Mouse (Mus musculus): ENCODE results near the gene Olfr1331. TPM values are rescaled to one million over a fixed set of nuclear protein-coding genes. Genes with fewer than 3 reads are reported as not detected.
"Not testable (repeated sequence)": the region's sequence is repeated elsewhere in the genome, so short reads cannot be mapped to it uniquely, and the experiment has no call there.

The Olfr1331 gene
- polyA plus RNA-seq (2014; fragmentation: Nextera tagmentation; extraction: Ambion mirVana), result not detected in 2 replicates

- H3K27ac ChIP-seq (replicated peaks; ENCODE audit: low read depth, low read length), result no peak within 1 kb of the TSS
- DNase-seq (no peak), ATAC-seq (ENCODE audit: low FRiP score, low TSS enrichment) (no peak)
- no peaks in the 10 kb centered on the region for H3K36me3 ChIP-seq (ENCODE audit: control insufficient read depth, insufficient read depth, low read length)
- WGBS, result 97% methylated on average over 1 of the region's 1 CpGs
- no peak within 1 kb of the TSS for H3K4me3 ChIP-seq (replicated peaks; ENCODE audit: low read depth, low read length)
- H3K9ac ChIP-seq (replicated peaks; ENCODE audit: low read length), result no peak within 1 kb of the TSS
- H3K9me3 ChIP-seq (ENCODE audit: control insufficient read depth, low read length), result no peaks in the 10 kb centered on the region
- H3K4me1 ChIP-seq (ENCODE audit: control insufficient read depth, insufficient read depth, low read length), result no peaks in the 10 kb centered on the region
- H3K4me2 ChIP-seq (ENCODE audit: low read length), result no peak within 1 kb of the TSS
- no peaks in the 10 kb centered on the region for H3K27me3 ChIP-seq (ENCODE audit: control insufficient read depth, insufficient read depth, low read length)
These were observed at the start of gene Olfr1331 for GRCm38 (mm10) chr4:118864349-118864748. Olfr1331 (plus strand) TSS chr4:118864649.

GRCm38 (mm10) chr4:118818921-118819320 lies 45.5 kb upstream of the Olfr1331 start:
- H3K9me3 ChIP-seq (ENCODE audit: control insufficient read depth, low read length), result no peaks in the 10 kb centered on the region
- no peak overlapping the region for H3K27ac ChIP-seq (replicated peaks; ENCODE audit: low read depth, low read length)
- H3K4me3 ChIP-seq (replicated peaks; ENCODE audit: low read depth, low read length), result no peak overlapping the region
- WGBS, result 88% methylated on average over 1 of the region's 1 CpGs
- no peak overlapping the region for H3K9ac ChIP-seq (replicated peaks; ENCODE audit: low read length)
- H3K4me2 ChIP-seq (ENCODE audit: low read length), result no peak overlapping the region
- no peaks in the 10 kb centered on the region for H3K27me3 ChIP-seq (ENCODE audit: control insufficient read depth, insufficient read depth, low read length)
- no peaks in the 10 kb centered on the region for H3K4me1 ChIP-seq (ENCODE audit: control insufficient read depth, insufficient read depth, low read length)
- no peak for DNase-seq
- H3K36me3 ChIP-seq (ENCODE audit: control insufficient read depth, insufficient read depth, low read length), result no peaks in the 10 kb centered on the region
- no peak for ATAC-seq (ENCODE audit: low FRiP score, low TSS enrichment)

GRCm38 (mm10) chr4:118836179-118836578 lies 28.3 kb upstream of the Olfr1331 start, which contains the start of gene Olfr1333:
Olfr1333 (minus strand) TSS chr4:118836279.
- H3K4me2 ChIP-seq (ENCODE audit: low read length), result no peak within 1 kb of the TSS
- WGBS, result 100% methylated on average over 1 of the region's 1 CpGs
- no peaks in the 10 kb centered on the region for H3K36me3 ChIP-seq (ENCODE audit: control insufficient read depth, insufficient read depth, low read length)
- no peak within 1 kb of the TSS for H3K4me3 ChIP-seq (replicated peaks; ENCODE audit: low read depth, low read length)
- DNase-seq (no peak), ATAC-seq (ENCODE audit: low FRiP score, low TSS enrichment) (no peak)
- H3K9me3 ChIP-seq (ENCODE audit: control insufficient read depth, low read length), result no peaks in the 10 kb centered on the region
- no peaks in the 10 kb centered on the region for H3K4me1 ChIP-seq (ENCODE audit: control insufficient read depth, insufficient read depth, low read length)
- H3K9ac ChIP-seq (replicated peaks; ENCODE audit: low read length), result no peak within 1 kb of the TSS
- no peaks in the 10 kb centered on the region for H3K27me3 ChIP-seq (ENCODE audit: control insufficient read depth, insufficient read depth, low read length)
- no peak within 1 kb of the TSS for H3K27ac ChIP-seq (replicated peaks; ENCODE audit: low read depth, low read length)

DNA sequence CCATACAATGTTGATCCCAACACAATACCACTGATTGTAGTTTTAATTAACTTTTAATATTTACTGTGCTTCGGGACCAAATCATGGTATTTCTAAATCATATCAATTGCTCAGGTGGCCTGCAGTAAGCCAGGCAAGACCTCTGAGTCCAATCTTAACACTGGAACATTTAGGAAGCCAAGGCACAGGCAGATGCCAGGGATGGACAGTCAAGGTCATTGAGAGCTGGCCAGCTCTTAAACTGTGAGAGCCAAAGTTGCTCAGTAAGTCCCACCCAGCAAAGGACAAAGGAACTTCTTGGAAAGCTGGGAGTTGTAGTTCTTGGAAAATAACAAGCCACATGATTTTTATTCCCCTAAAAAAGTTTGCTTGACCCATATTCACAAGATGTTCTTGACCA lies 2.7 kb upstream of the Olfr1331 start:
- H3K9me3 ChIP-seq (ENCODE audit: control insufficient read depth, low read length), result no peaks in the 10 kb centered on the region
- DNase-seq (no peak), ATAC-seq (ENCODE audit: low FRiP score, low TSS enrichment) (no peak)
- no peak overlapping the region for H3K9ac ChIP-seq (replicated peaks; ENCODE audit: low read length)
- WGBS, result 85% methylated on average over 1 of the region's 1 CpGs
- H3K36me3 ChIP-seq (ENCODE audit: control insufficient read depth, insufficient read depth, low read length), result no peaks in the 10 kb centered on the region
- no peak overlapping the region for H3K4me2 ChIP-seq (ENCODE audit: low read length)
- H3K4me1 ChIP-seq (ENCODE audit: control insufficient read depth, insufficient read depth, low read length), result no peaks in the 10 kb centered on the region
- no peak overlapping the region for H3K27ac ChIP-seq (replicated peaks; ENCODE audit: low read depth, low read length)
- no peak overlapping the region for H3K4me3 ChIP-seq (replicated peaks; ENCODE audit: low read depth, low read length)
- no peaks in the 10 kb centered on the region for H3K27me3 ChIP-seq (ENCODE audit: control insufficient read depth, insufficient read depth, low read length)

DNA sequence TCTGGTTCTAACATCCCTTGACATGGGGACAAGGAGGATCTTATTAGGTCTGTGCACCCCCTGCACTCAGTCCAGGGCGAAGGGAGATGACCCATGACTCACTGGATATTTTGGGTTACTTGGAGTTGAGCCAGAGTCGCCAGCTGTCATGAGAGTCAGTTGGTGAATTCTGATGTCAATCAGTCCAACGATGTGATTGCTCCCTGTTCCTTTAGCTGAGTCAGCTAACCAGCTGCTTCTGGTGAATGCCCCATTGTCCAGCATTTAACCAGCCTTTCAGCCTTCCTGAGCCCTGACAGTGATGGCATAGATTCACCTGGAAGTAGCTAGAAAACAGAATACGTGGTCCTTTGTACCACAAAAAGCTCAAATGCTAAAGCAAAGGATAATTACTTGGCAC lies 1.7 kb upstream of the Olfr1331 start:
- Histone ChIP-seq H3K9ac (replicated peaks; ENCODE audit: low read length) (no peak overlapping the region), H3K36me3 (ENCODE audit: control insufficient read depth, insufficient read depth, low read length) (no peaks in the 10 kb centered on the region), H3K4me1 (ENCODE audit: control insufficient read depth, insufficient read depth, low read length) (no peaks in the 10 kb centered on the region), H3K9me3 (ENCODE audit: control insufficient read depth, low read length) (no peaks in the 10 kb centered on the region), H3K27me3 (ENCODE audit: control insufficient read depth, insufficient read depth, low read length) (no peaks in the 10 kb centered on the region), H3K4me2 (ENCODE audit: low read length) (no peak overlapping the region), H3K27ac (replicated peaks; ENCODE audit: low read depth, low read length) (no peak overlapping the region), H3K4me3 (replicated peaks; ENCODE audit: low read depth, low read length) (no peak overlapping the region)
- WGBS, result 46% methylated on average over 4 of the region's 4 CpGs
- DNase-seq (peak; percentile 2), ATAC-seq (ENCODE audit: low FRiP score, low TSS enrichment) (no peak)

DNA sequence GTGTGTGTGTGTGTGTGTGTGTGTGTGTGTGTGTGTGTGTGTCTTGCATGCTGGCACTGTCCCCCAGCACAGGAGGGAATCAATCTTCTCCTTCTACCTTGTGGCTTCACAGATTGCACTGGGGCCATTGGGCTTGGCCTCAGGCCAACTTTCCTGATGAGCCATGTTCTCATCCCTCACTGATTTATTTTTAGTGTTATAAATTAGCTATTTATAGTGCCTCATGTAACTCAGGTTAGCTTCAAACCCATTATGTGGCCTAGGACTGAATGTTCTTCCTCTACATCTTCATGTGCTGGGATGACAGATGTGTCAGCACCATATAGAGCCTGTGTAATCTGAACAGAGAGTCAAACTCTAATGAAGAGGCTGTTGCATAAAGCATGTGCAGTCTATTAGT lies 3.1 kb downstream of the Olfr1331 start:
- H3K4me3 ChIP-seq (replicated peaks; ENCODE audit: low read depth, low read length), result no peak overlapping the region
- no peak overlapping the region for H3K27ac ChIP-seq (replicated peaks; ENCODE audit: low read depth, low read length)
- no peak overlapping the region for H3K9ac ChIP-seq (replicated peaks; ENCODE audit: low read length)
- ATAC-seq (ENCODE audit: low FRiP score, low TSS enrichment), result no peak
- H3K36me3 ChIP-seq (ENCODE audit: control insufficient read depth, insufficient read depth, low read length), result no peaks in the 10 kb centered on the region
- H3K9me3 ChIP-seq (ENCODE audit: control insufficient read depth, low read length), result no peaks in the 10 kb centered on the region
- no peak overlapping the region for H3K4me2 ChIP-seq (ENCODE audit: low read length)
- DNase-seq, result no peak
- H3K27me3 ChIP-seq (ENCODE audit: control insufficient read depth, insufficient read depth, low read length), result no peaks in the 10 kb centered on the region
- no peaks in the 10 kb centered on the region for H3K4me1 ChIP-seq (ENCODE audit: control insufficient read depth, insufficient read depth, low read length)

GRCm38 (mm10) chr4:118888297-118888696 lies 23.8 kb downstream of the Olfr1331 start, which contains the start of gene Olfr1330:
Olfr1330 (plus strand) TSS chr4:118888597.
- no peaks in the 10 kb centered on the region for H3K36me3 ChIP-seq (ENCODE audit: control insufficient read depth, insufficient read depth, low read length)
- 97% methylated on average over 1 of the region's 1 CpGs for WGBS
- ATAC-seq (ENCODE audit: low FRiP score, low TSS enrichment) (no peak), DNase-seq (no peak)
- H3K27ac ChIP-seq (replicated peaks; ENCODE audit: low read depth, low read length), result no peak within 1 kb of the TSS
- no peak within 1 kb of the TSS for H3K9ac ChIP-seq (replicated peaks; ENCODE audit: low read length)
- no peaks in the 10 kb centered on the region for H3K27me3 ChIP-seq (ENCODE audit: control insufficient read depth, insufficient read depth, low read length)
- H3K9me3 ChIP-seq (ENCODE audit: control insufficient read depth, low read length), result no peaks in the 10 kb centered on the region
- H3K4me1 ChIP-seq (ENCODE audit: control insufficient read depth, insufficient read depth, low read length), result no peaks in the 10 kb centered on the region
- no peak within 1 kb of the TSS for H3K4me2 ChIP-seq (ENCODE audit: low read length)
- no peak within 1 kb of the TSS for H3K4me3 ChIP-seq (replicated peaks; ENCODE audit: low read depth, low read length)

- Histone ChIP-seq H3K27ac (replicated peaks; ENCODE audit: low read depth, low read length) (no peak overlapping the region), H3K27me3 (ENCODE audit: control insufficient read depth, insufficient read depth, low read length) (no peaks in the 10 kb centered on the region), H3K9ac (replicated peaks; ENCODE audit: low read length) (no peak overlapping the region), H3K4me3 (replicated peaks; ENCODE audit: low read depth, low read length) (no peak overlapping the region), H3K36me3 (ENCODE audit: control insufficient read depth, insufficient read depth, low read length) (no peaks in the 10 kb centered on the region), H3K9me3 (ENCODE audit: control insufficient read depth, low read length) (no peaks in the 10 kb centered on the region), H3K4me1 (ENCODE audit: control insufficient read depth, insufficient read depth, low read length) (no peaks in the 10 kb centered on the region), H3K4me2 (ENCODE audit: low read length) (no peak overlapping the region)
- WGBS, result 60% methylated on average over 2 of the region's 2 CpGs
- no peak for DNase-seq
- ATAC-seq (ENCODE audit: low FRiP score, low TSS enrichment), result no peak
These were observed 37.5 kb downstream of the Olfr1331 start for GRCm38 (mm10) chr4:118901981-118902380.

GRCm38 (mm10) chr4:118917365-118917764 lies 52.9 kb downstream of the Olfr1331 start, which contains the start of gene Olfr1329:
Olfr1329 (minus strand) TSS chr4:118917465.
- H3K27me3 ChIP-seq (ENCODE audit: control insufficient read depth, insufficient read depth, low read length); ATAC-seq (ENCODE audit: low FRiP score, low TSS enrichment); H3K4me2 ChIP-seq (ENCODE audit: low read length); H3K9me3 ChIP-seq (ENCODE audit: control insufficient read depth, low read length); H3K9ac ChIP-seq (replicated peaks; ENCODE audit: low read length); H3K4me1 ChIP-seq (ENCODE audit: control insufficient read depth, insufficient read depth, low read length); DNase-seq; H3K36me3 ChIP-seq (ENCODE audit: control insufficient read depth, insufficient read depth, low read length); H3K4me3 ChIP-seq (replicated peaks; ENCODE audit: low read depth, low read length); H3K27ac ChIP-seq (replicated peaks; ENCODE audit: low read depth, low read length): not testable (repeated sequence)
- WGBS, result 66% methylated on average over 2 of the region's 2 CpGs

Measured in midbrain, embryonic 14.5 days (tissue).